Mouse (Mus musculus) lung, postnatal 0 days (tissue): ENCODE data around the gene Slc1a7. TPM values are rescaled to one million over a fixed set of nuclear protein-coding genes. Genes with fewer than 3 reads are reported as not detected.

Experiments
- ATAC-seq: fragments of 200-750 bp; cut with Nextera tagmentation; 2 replicates; pipeline ENCODE4 v1.8.0; 2017; ENCODE audit warnings: moderate library complexity
- DNase-seq: peaks from one replicate; pipeline ENCODE4 v3.0.0-alpha.2; 2016; ENCODE audit warnings: low spot score
- H3K27ac ChIP-seq: fragments of 300-500 bp; sonication (generic); 2 replicates; pipeline ENCODE4 v1.5.1; 2014; ENCODE audit warnings: antibody characterized with exemption, mild to moderate bottlenecking, low read length, mixed read lengths
- H3K27me3 ChIP-seq: fragments of 300-500 bp; sonication (generic); replicated peaks from 2 replicates; pipeline ENCODE4 v1.6.1; 2014; ENCODE audit warnings: low read length, mixed read lengths; ENCODE audit not compliant: insufficient read depth
- H3K36me3 ChIP-seq: fragments of 300-500 bp; sonication (generic); 2 replicates; pipeline ENCODE4 v1.6.1; 2014; ENCODE audit warnings: low read length, mixed read lengths; ENCODE audit not compliant: insufficient read depth
- H3K4me1 ChIP-seq: fragments of 300-500 bp; sonication (generic); 2 replicates; pipeline ENCODE4 v1.6.1; 2014; ENCODE audit warnings: antibody characterized with exemption, low read depth, low read length, mixed read lengths; ENCODE audit not compliant: insufficient read depth
- H3K4me2 ChIP-seq: fragments of 300-500 bp; sonication (generic); replicated peaks from 2 replicates; pipeline ENCODE4 v1.6.1; 2014; ENCODE audit warnings: low read depth, mild to moderate bottlenecking, low read length, moderate library complexity, mixed read lengths
- H3K4me3 ChIP-seq: fragments of 300-500 bp; sonication (generic); 2 replicates; pipeline ENCODE4 v1.5.1; 2014; ENCODE audit warnings: low read depth, low read length
- H3K9ac ChIP-seq: fragments of 300-500 bp; sonication (generic); replicated peaks from 2 replicates; pipeline ENCODE4 v1.6.1; 2014; ENCODE audit warnings: low read depth, mild to moderate bottlenecking
- H3K9me3 ChIP-seq: fragments of 300-500 bp; sonication (generic); 2 replicates; pipeline ENCODE4 v1.6.1; 2016; ENCODE audit warnings: low read length, mixed read lengths
- CTCF ChIP-seq: IDR thresholded peaks from 2 replicates; pipeline ENCODE4 v1.5.1; 2016; ENCODE audit warnings: antibody characterized with exemption, mild to moderate bottlenecking
- EP300 ChIP-seq: IDR thresholded peaks from 2 replicates; pipeline ENCODE4 v1.6.1; 2016; ENCODE audit warnings: antibody characterized with exemption, mild to moderate bottlenecking, control low read depth
- WGBS: fragments of 180-500 bp; shearing (Covaris S2); extraction: QIAGEN DNeasy Blood & Tissue Kit; methylation state at CpG from one replicate; pipeline ENCODE4 v1.1.7; 2014; 5-methylcytosine and 5-hydroxymethylcytosine counted together
- polyA plus RNA-seq: library from polyadenylated mRNA; unstranded; fragments of >200 nt; fragmentation: Nextera tagmentation; extraction: Ambion mirVana; gene quantifications from 2 replicates; pipeline ENCODE4 v1.2.1, GENCODE M21; 2015

Slc1a7 gene
- polyA plus RNA-seq, 1 experiment from 2014 or later = 0.17 TPM

DNA sequence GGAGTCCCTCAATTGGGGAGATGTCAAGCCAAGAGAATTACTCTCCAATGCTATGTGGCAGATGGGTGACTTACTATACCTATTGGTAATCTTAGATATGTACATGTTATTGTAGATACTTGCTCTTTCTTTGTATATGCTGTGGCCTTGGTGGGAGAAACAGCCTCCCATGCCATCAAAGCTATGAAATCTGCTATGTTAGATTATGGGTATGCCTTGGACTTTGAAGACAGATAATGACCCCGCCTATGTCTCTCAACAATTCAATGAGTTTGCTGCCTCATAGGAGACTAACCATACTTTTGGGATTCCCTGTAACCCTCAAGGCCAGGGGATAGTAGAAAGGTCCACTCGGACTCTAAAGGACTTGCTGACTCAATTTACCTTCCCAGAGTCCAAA lies 39.9 kb upstream of the Slc1a7 start:
- Histone ChIP-seq H3K36me3 (no peaks in the 10 kb centered on the region), H3K27me3 (no peaks in the 10 kb centered on the region), H3K27ac (no peak overlapping the region), H3K9ac (no peak overlapping the region), H3K4me1 (no peaks in the 10 kb centered on the region), H3K4me3 (no peak overlapping the region), H3K9me3 (no peaks in the 10 kb centered on the region), H3K4me2 (no peak overlapping the region)
- TF ChIP-seq EP300 (no peak), CTCF (no peak)
- ATAC-seq (no peak), DNase-seq (no peak)
- WGBS = 57% methylated on average over 2 of the region's 2 CpGs

DNA sequence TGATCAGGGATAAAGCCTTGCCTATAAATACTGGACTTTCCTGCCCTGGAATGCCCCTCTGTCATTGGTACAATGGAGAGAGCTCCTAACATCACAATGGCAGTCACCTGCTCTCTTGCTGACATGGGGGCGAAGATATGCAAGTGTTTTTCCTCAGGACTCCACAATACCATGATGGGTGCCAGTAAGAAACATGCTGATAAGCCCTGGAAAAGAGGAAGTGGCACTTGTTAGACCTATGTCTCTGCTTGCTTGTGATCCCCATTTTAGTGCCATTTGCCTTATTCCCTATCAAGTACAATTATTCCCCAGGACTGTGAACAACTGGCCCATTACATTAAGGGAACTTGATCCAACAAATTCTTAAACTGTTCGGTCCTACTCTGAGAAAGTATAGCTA lies 39.4 kb upstream of the Slc1a7 start:
- 79% methylated on average over 2 of the region's 2 CpGs for WGBS
- ATAC-seq = no peak

DNA sequence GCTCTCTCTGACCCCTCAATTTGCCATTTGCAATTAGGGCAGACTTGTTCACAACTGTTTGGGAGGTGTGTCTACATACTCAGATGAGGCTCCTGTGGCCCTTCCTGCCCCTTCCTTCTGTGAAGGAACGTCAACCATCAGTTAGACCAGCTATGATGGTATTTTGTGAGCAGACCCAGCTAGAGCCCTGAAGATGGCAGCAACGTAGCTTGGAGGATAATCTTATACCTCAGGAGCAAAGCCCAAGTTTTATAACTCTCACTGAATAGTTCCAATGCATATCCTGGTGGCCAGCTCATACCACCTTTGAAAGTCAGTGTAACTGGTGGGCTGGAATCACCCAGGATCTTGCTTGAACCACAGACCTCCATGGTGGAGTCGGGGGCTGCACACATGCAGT lies 36.7 kb upstream of the Slc1a7 start:
- no peak for DNase-seq
- H3K4me1 ChIP-seq = no peaks in the 10 kb centered on the region
- H3K9me3 ChIP-seq = no peaks in the 10 kb centered on the region
- no peaks in the 10 kb centered on the region for H3K36me3 ChIP-seq
- no peak overlapping the region for H3K4me3 ChIP-seq
- H3K4me2 ChIP-seq = no peak overlapping the region
- H3K9ac ChIP-seq = no peak overlapping the region
- H3K27me3 ChIP-seq = no peaks in the 10 kb centered on the region
- 61% methylated on average over 3 of the region's 3 CpGs for WGBS
- TF ChIP-seq EP300 (no peak), CTCF (peak; percentile 32)
- no peak overlapping the region for H3K27ac ChIP-seq
- no peak for ATAC-seq

More for the DNA sequence above, 39.4 kb upstream of the Slc1a7 start:
- H3K4me1 ChIP-seq = no peaks in the 10 kb centered on the region
- no peak overlapping the region for H3K9ac ChIP-seq
- TF ChIP-seq EP300 (no peak), CTCF (no peak)
- H3K27me3 ChIP-seq = no peaks in the 10 kb centered on the region
- no peak overlapping the region for H3K4me3 ChIP-seq
- no peak for DNase-seq
- H3K36me3 ChIP-seq = no peaks in the 10 kb centered on the region
- H3K9me3 ChIP-seq = no peaks in the 10 kb centered on the region
- no peak overlapping the region for H3K4me2 ChIP-seq
- H3K27ac ChIP-seq = no peak overlapping the region

DNA sequence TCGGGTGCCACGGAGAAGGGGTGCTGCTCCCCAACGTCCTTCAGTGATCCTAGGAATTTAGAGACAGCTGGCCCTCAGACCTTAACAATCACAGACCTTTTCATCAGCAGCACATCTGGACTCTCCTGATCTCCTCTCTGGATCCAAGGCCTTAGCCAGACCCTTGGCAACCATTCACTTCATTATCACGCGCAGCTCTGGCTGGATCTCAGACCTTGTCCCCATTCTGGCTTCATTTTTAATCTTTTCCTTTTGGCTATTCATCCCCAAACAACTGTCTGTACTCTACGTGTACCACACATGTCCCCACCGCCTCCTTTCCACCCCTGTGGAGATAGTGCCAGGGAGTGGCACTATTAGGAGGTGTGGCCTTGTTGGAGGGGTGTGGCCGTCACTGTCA lies 34.9 kb upstream of the Slc1a7 start:
- Histone ChIP-seq H3K9ac (no peak overlapping the region), H3K4me2 (no peak overlapping the region), H3K27ac (no peak overlapping the region), H3K4me1 (no peaks in the 10 kb centered on the region), H3K36me3 (no peaks in the 10 kb centered on the region), H3K27me3 (no peaks in the 10 kb centered on the region), H3K9me3 (no peaks in the 10 kb centered on the region), H3K4me3 (no peak overlapping the region)
- no peak for DNase-seq
- no peak for TF ChIP-seq CTCF
- TF ChIP-seq EP300 = no peak
- 61% methylated on average over 8 of the region's 8 CpGs for WGBS
- no peak for ATAC-seq

DNA sequence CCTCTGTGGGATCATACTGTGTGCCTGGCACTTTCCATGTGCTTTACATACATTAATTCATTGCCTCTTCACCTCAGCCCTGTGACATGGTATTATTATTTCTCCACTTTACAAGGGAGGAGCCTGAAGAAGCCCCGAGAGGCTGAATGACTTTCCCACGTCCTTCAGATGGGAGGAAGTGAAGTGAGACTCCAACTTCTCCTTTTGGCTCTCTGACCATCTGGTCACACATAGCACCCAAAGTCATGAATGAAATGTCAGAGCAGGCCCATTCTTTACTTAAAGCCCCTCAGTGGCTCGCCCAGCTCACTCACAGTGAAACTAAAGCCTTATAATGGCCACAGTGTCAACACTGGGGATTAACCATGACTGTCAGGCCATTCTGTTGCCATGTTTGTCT lies 32.9 kb upstream of the Slc1a7 start:
- Histone ChIP-seq H3K4me2 (no peak overlapping the region), H3K9me3 (no peaks in the 10 kb centered on the region), H3K4me3 (no peak overlapping the region), H3K27ac (no peak overlapping the region), H3K4me1 (no peaks in the 10 kb centered on the region), H3K36me3 (no peaks in the 10 kb centered on the region), H3K9ac (no peak overlapping the region), H3K27me3 (no peaks in the 10 kb centered on the region)
- no peak for TF ChIP-seq EP300
- no peak for TF ChIP-seq CTCF
- 54% methylated on average over 3 of the region's 3 CpGs for WGBS
- ATAC-seq = no peak
- no peak for DNase-seq

DNA sequence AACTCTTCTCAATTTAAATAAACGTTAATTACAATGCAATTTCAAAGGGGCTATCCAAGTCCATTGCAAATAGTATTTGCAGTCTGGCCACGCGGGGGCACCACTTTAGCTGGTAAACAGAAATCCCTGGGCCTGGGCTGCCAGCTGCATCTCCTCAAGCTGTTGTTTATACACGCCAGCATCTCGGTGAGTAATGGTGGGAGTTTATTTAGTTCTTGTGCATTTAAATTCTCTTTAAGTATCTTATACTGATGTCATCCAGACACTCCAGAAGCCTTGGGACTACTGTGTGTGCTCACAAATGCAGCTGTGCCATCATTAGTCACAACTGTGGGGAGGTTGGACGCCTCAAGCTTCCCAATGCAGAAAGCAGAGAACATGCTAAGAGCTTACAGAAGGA lies 30.8 kb upstream of the Slc1a7 start:
- H3K4me3 ChIP-seq = no peak overlapping the region
- DNase-seq (peak; percentile 94), ATAC-seq (peak; percentile 92)
- 16% methylated on average over 6 of the region's 6 CpGs for WGBS
- H3K9me3 ChIP-seq = no peaks in the 10 kb centered on the region
- no peaks in the 10 kb centered on the region for H3K4me1 ChIP-seq
- no peaks in the 10 kb centered on the region for H3K36me3 ChIP-seq
- H3K27me3 ChIP-seq = no peaks in the 10 kb centered on the region
- H3K27ac ChIP-seq = no peak overlapping the region
- H3K9ac ChIP-seq = no peak overlapping the region
- TF ChIP-seq EP300 (peak; percentile 22; the same call in 1 of the 2 replicates), CTCF (peak; percentile 79)
- H3K4me2 ChIP-seq = no peak overlapping the region

DNA sequence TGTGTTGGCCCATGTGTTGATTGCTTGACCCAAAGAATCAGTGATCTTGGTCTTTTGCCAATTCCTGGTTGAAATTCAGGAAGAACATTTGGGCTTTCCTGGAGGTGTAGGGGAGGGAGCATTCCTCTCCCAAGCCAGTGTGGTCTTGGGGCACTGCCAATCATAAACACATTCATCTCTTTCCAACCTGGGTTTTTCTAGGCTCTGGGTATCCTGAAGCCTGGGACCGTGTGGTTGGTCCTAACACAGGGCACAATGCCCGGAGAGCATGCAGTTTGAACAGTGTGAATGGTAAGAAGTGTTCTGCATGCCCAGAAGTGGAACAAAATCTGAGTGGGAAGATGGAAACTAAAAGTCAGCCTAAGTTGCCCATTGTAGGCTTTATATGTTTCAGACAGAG lies 30.0 kb upstream of the Slc1a7 start:
- no peak for ATAC-seq

More for the DNA sequence above, 30.0 kb upstream of the Slc1a7 start:
- DNase-seq = no peak
- Histone ChIP-seq H3K27me3 (no peaks in the 10 kb centered on the region), H3K4me2 (no peak overlapping the region), H3K9me3 (no peaks in the 10 kb centered on the region), H3K4me3 (no peak overlapping the region), H3K4me1 (no peaks in the 10 kb centered on the region), H3K27ac (no peak overlapping the region), H3K9ac (no peak overlapping the region), H3K36me3 (no peaks in the 10 kb centered on the region)
- TF ChIP-seq EP300 = no peak
- WGBS = 48% methylated on average over 2 of the region's 2 CpGs
